Mouse (Mus musculus) cortical plate, adult 2 months (tissue): ENCODE measurements around the gene Ankfy1.

Experiments
- CTCF ChIP-seq: fragments of 200-500 bp; IDR thresholded peaks from 2 replicates; pipeline ENCODE4 v1.5.1; 2011; ENCODE audit warnings: mild to moderate bottlenecking, control low read depth, low read length; ENCODE audit not compliant: insufficient read depth; ENCODE audit errors: extremely low read depth
- POLR2A ChIP-seq: fragments of 200-500 bp; IDR thresholded peaks from 2 replicates; pipeline ENCODE4 v1.6.1; 2011; ENCODE audit warnings: mild to moderate bottlenecking, low read length, control low read depth; ENCODE audit not compliant: insufficient read depth; ENCODE audit errors: extremely low read depth

DNA sequence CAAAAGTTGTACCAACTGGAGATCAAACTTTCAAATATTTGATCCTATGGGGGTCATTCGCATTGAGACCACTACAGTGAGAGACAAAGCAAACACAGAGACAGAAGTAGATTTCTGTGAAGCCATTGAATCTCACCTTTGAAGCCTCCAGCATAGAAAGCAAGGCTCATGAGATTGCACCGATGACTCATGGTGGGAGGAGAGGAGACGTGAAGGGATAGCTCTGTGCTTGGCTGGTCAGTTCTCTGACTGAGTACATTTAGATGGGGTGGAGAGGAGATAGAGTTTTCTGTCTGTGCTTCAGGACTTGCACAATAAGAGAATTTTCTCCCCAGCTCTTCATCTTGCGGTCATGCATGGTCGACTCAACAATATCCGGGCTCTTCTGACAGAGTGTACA is 69.8 kb downstream of the Ankfy1 start:
- no peak for TF ChIP-seq CTCF
- no peak for TF ChIP-seq POLR2A
